Mouse (Mus musculus) bone marrow macrophage, adult 2 months (primary cell): ENCODE data around the gene Nr4a3.

Source experiments
- CTCF ChIP-seq: IDR thresholded peaks from 2 replicates; pipeline ENCODE4 v1.5.1; 2012; ENCODE audit warnings: low read depth, mild to moderate bottlenecking, low read length, moderate library complexity
- POLR2A ChIP-seq: IDR thresholded peaks from 2 replicates; pipeline ENCODE4 v1.6.1; 2012; ENCODE audit warnings: mild to moderate bottlenecking, low read depth, low read length, borderline replicate concordance

DNA sequence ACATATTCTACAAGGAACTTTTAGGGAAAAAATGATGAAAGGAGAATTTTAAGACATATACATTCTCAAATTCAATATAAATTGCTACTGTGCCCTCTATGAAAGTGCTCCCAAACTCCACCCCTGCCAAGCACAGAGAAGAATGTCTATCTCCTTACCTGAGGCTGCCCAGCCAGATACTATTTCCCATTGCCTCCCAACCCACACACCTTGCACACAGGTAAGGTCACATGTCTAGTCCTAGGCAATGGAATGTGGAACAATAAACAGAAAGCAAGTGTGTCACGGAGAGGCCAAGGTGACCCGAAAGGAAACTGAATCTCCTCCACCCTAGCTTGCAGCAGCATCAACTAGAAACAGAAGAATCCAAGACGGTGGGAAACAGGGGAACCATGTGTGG is 22.0 kb upstream of the Nr4a3 start:
- no peak for TF ChIP-seq CTCF
- TF ChIP-seq POLR2A, result no peak
